Mouse (Mus musculus): Measurements from ENCODE around the gene Mall. TPM values are rescaled to one million over a fixed set of nuclear protein-coding genes. Genes with fewer than 3 reads are reported as not detected.

The Mall gene
- polyA plus RNA-seq, 1 experiment: 28.6 TPM

- WGBS: 57% methylated on average over 3 of the region's 3 CpGs
- Histone ChIP-seq H3K4me3 (replicated peaks; ENCODE audit: extremely low read depth, low read depth, low read length) (no peak overlapping the region), H3K4me1 (ENCODE audit: control insufficient read depth, insufficient read depth, low read length) (no peaks in the 10 kb centered on the region; the same call in 1 of the 2 replicates)
- no peak for DNase-seq
- TF ChIP-seq CTCF (IDR thresholded peaks at IDR 0.05; ENCODE audit: insufficient read depth, low read length) (no peak), POLR2A (IDR thresholded peaks at IDR 0.05; ENCODE audit: borderline replicate concordance, extremely low read depth, low read depth, low read length) (no peak)
These were observed 74.9 kb downstream of the Mall start for GRCm38 (mm10) chr2:127654786-127655185.

Other genes with a start within 250 kb of the Mall start
- gene Kcnip3, start 207.8 kb downstream of the Mall start, polyA plus RNA-seq (2012; rRNA removed): 1.5 and 3.1 TPM in 2 replicates
- gene Prom2, start 188.5 kb downstream of the Mall start, polyA plus RNA-seq (2012; rRNA removed): 1.0 and 9.6 TPM in 2 replicates
- 1.7 and 2.9 TPM in 2 replicates for gene Zfp661, start 142.8 kb downstream of the Mall start, polyA plus RNA-seq (2012; rRNA removed)
- gene Mrps5, start 142.7 kb downstream of the Mall start, polyA plus RNA-seq (2012; rRNA removed): 32.0 and 37.8 TPM in 2 replicates
- gene Mal, start 73.2 kb downstream of the Mall start, polyA plus RNA-seq (2012; rRNA removed): 8.7 and 10.9 TPM in 2 replicates
- 9.2 and 14.5 TPM in 2 replicates for gene Nphp1, start 59.0 kb upstream of the Mall start, polyA plus RNA-seq (2012; rRNA removed)
- 55.0 and 60.0 TPM in 2 replicates for gene Mtln, start 62.6 kb upstream of the Mall start, polyA plus RNA-seq (2012; rRNA removed)
- gene Bub1, start 101.9 kb upstream of the Mall start, polyA plus RNA-seq (2012; rRNA removed): 0.52 and 1.1 TPM in 2 replicates
- gene Acoxl, start 108.9 kb upstream of the Mall start, polyA plus RNA-seq (2012; rRNA removed): 40.9 and 52.4 TPM in 2 replicates